ENCODE assay signal across 8 mouse cellular contexts in the genomic region with DNA sequence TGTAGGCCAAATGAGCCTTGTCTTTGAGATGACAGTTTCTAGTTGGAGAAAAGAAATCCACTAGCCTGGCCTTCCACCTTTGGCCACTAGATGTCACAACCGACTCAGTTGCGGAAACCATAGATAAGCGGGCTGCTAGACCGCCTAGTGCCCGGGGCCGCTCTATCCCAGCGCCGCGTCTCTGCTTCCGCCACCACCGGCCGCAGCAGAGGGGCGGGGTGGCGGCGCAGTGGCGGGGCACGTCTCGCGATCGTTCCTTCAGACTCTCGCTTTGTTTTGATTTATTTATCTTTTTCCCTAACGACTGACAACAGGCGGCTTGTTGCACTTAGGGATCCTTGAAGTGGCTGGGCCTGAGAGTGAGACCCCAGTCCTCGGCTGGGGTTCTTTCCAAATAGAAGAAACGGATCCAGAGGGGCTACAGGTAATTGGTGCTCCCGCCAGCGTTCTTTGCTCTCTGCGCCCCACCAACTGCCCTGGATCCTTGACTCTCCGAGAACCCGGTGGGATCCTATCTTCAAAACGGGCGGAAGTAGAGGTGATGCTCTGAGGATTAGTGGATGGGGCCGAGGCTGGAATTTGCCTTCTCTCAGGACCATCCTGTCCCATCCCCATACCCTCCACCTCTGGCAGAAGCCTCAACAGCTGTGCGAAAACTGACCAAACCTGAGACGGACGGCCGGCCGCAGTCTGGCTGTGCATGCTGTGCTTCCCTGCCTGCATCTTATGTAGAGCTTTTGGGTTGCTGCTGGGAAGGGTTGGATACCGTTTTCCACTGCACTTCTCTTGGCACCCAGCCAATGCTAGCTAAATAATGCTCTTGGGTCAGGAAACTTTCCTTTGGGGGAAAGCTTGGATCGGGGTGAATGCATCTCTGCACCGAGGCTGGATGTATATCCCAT. TPM values are rescaled to one million over a fixed set of nuclear protein-coding genes. Genes with fewer than 3 reads are reported as not detected.
DNase-seq lines count a peak whose midpoint lies in the region; ATAC-seq and TF ChIP-seq lines count a peak whose summit lies in the region.

No protein-coding gene starts in this region.

- H3K4me3 ChIP-seq in E14TG2a.4 (replicated peaks; ENCODE audit: low read length): peak overlapping the region; percentile 97
- H3K4me3 ChIP-seq in forebrain, embryonic 12.5 days (replicated peaks): peak overlapping the region; percentile 76
- H3K4me3 ChIP-seq in heart, postnatal 0 days (ENCODE audit: low read depth, low read length): peak overlapping the region; percentile 85
- H3K4me3 ChIP-seq in liver, embryonic 16.5 days (ENCODE audit: low read depth, low read length): peak overlapping the region; percentile 83
- H3K4me3 ChIP-seq in neural tube, embryonic 13.5 days: peak overlapping the region; percentile 79
- peak overlapping the region; percentile 96 for H3K4me3 ChIP-seq in testis, adult 2 months (ENCODE audit: control insufficient read depth, low read depth, low read length)

- DNase-seq in c-Kit-positive CD71-positive TER-119-positive erythroid progenitor cells, embryonic 14.5 days (ENCODE audit: low spot score): peak; percentile 97
- peak; percentile 97 for DNase-seq in heart, postnatal 0 days (ENCODE audit: low spot score)
- peak; percentile 96 to 98 for DNase-seq in kidney, postnatal 4 days

- H3K27me3 ChIP-seq in E14TG2a.4 (ENCODE audit: insufficient read depth, low read length): no peaks in the 10 kb centered on the region
- no peaks in the 10 kb centered on the region for H3K27me3 ChIP-seq in forebrain, embryonic 12.5 days
- H3K27me3 ChIP-seq in heart, postnatal 0 days (ENCODE audit: control insufficient read depth, insufficient read depth, low read length): no peaks in the 10 kb centered on the region
- no peaks in the 10 kb centered on the region for H3K27me3 ChIP-seq in liver, embryonic 16.5 days (ENCODE audit: control insufficient read depth, insufficient read depth, low read depth, low read length)
- H3K27me3 ChIP-seq in neural tube, embryonic 13.5 days: no peaks in the 10 kb centered on the region
- no peaks in the 10 kb centered on the region for H3K27me3 ChIP-seq in testis, adult 2 months (ENCODE audit: control insufficient read depth, insufficient read depth, low read length)

- H3K9ac ChIP-seq in forebrain, embryonic 12.5 days: peak overlapping the region; percentile 75
- H3K9ac ChIP-seq in heart, postnatal 0 days (replicated peaks; ENCODE audit: low read depth, low read length): peak overlapping the region; percentile 85
- H3K9ac ChIP-seq in liver, embryonic 16.5 days (ENCODE audit: low read depth, low read length): peak overlapping the region; percentile 72
- peak overlapping the region; percentile 87 for H3K9ac ChIP-seq in neural tube, embryonic 13.5 days

- peaks cover 26% of the 10 kb centered on the region for H3K36me3 ChIP-seq in E14TG2a.4 (ENCODE audit: insufficient read depth, low read length)
- H3K36me3 ChIP-seq in forebrain, embryonic 12.5 days (replicated peaks): peaks cover 11% of the 10 kb centered on the region
- peaks cover 11% of the 10 kb centered on the region; the same call in 1 of the 2 replicates for H3K36me3 ChIP-seq in heart, postnatal 0 days (replicated peaks; ENCODE audit: control insufficient read depth, insufficient read depth, low read length)
- H3K36me3 ChIP-seq in liver, embryonic 16.5 days (ENCODE audit: control insufficient read depth, insufficient read depth): no peaks in the 10 kb centered on the region
- H3K36me3 ChIP-seq in neural tube, embryonic 13.5 days: peaks cover 19% of the 10 kb centered on the region
- H3K36me3 ChIP-seq in testis, adult 2 months (ENCODE audit: control insufficient read depth, insufficient read depth, low read length): 0 out of 2 replicates have a peak, but pooled peaks cover 2% of the 10 kb centered on the region

- WGBS in forebrain, embryonic 12.5 days: 1% methylated on average over 41 of the region's 41 CpGs
- 1% methylated on average over 41 of the region's 41 CpGs for WGBS in heart, postnatal 0 days
- WGBS in liver, embryonic 16.5 days (ENCODE audit: insufficient replicate concordance): under 1% methylated on average over 41 of the region's 41 CpGs
- WGBS in neural tube, embryonic 13.5 days: under 1% methylated on average over 41 of the region's 41 CpGs

- peak; percentile 99 for ATAC-seq in forebrain, embryonic 12.5 days (ENCODE audit: low FRiP score)
- peak; percentile 100 for ATAC-seq in heart, postnatal 0 days (ENCODE audit: insufficient read depth, low read depth)
- ATAC-seq in liver, embryonic 16.5 days (ENCODE audit: low read depth): peak; percentile 100
- ATAC-seq in neural tube, embryonic 13.5 days (ENCODE audit: low read depth): peak; percentile 99

- H3K4me2 ChIP-seq in forebrain, embryonic 12.5 days: peak overlapping the region; percentile 91
- H3K4me2 ChIP-seq in heart, postnatal 0 days (ENCODE audit: low read depth, low read length): peak overlapping the region; percentile 95
- H3K4me2 ChIP-seq in liver, embryonic 16.5 days (ENCODE audit: low read depth, low read length): peak overlapping the region; percentile 99
- H3K4me2 ChIP-seq in neural tube, embryonic 13.5 days: peak overlapping the region; percentile 90

- H3K27ac ChIP-seq in forebrain, embryonic 12.5 days: peak overlapping the region; percentile 84
- H3K27ac ChIP-seq in heart, postnatal 0 days (ENCODE audit: low read depth): peak overlapping the region; percentile 87
- H3K27ac ChIP-seq in liver, embryonic 16.5 days (ENCODE audit: low read length): peak overlapping the region; percentile 78
- H3K27ac ChIP-seq in neural tube, embryonic 13.5 days (replicated peaks): peak overlapping the region; percentile 90
- H3K27ac ChIP-seq in testis, adult 2 months (ENCODE audit: control insufficient read depth, insufficient read depth, low read depth, low read length): peak overlapping the region; percentile 94

- TF ChIP-seq EP300 in heart, postnatal 0 days (IDR thresholded peaks at IDR 0.05; ENCODE audit: low read depth): peak; percentile 84

- H3K4me1 ChIP-seq in E14TG2a.4 (replicated peaks; ENCODE audit: low read depth, low read length): peaks cover 25% of the 10 kb centered on the region
- peaks cover 8% of the 10 kb centered on the region for H3K4me1 ChIP-seq in forebrain, embryonic 12.5 days
- H3K4me1 ChIP-seq in heart, postnatal 0 days (ENCODE audit: control insufficient read depth, insufficient read depth): peaks cover 7% of the 10 kb centered on the region
- H3K4me1 ChIP-seq in liver, embryonic 16.5 days (ENCODE audit: control insufficient read depth, low read depth, low read length): peaks cover 13% of the 10 kb centered on the region
- peaks cover 23% of the 10 kb centered on the region for H3K4me1 ChIP-seq in neural tube, embryonic 13.5 days (replicated peaks)
- peaks cover 4% of the 10 kb centered on the region for H3K4me1 ChIP-seq in testis, adult 2 months (ENCODE audit: control insufficient read depth, insufficient read depth, low read length)

- TF ChIP-seq CTCF in E14TG2a.4 (conservative IDR thresholded peaks at IDR 0.05; ENCODE audit: low read length): peak; percentile 92
- peak; percentile 91 for TF ChIP-seq CTCF in heart, postnatal 0 days (IDR thresholded peaks at IDR 0.05; ENCODE audit: low read depth)
- peak; percentile 80; the same call in 1 of the 2 replicates for TF ChIP-seq CTCF in testis, adult 2 months (IDR thresholded peaks at IDR 0.05; ENCODE audit: control insufficient read depth, insufficient read depth, insufficient replicate concordance, low read depth, low read length)

- no peaks in the 10 kb centered on the region for H3K9me3 ChIP-seq in E14TG2a.4 (ENCODE audit: low read length)
- H3K9me3 ChIP-seq in forebrain, embryonic 12.5 days: no peaks in the 10 kb centered on the region
- H3K9me3 ChIP-seq in heart, postnatal 0 days (replicated peaks; ENCODE audit: control insufficient read depth, low read length): no peaks in the 10 kb centered on the region
- H3K9me3 ChIP-seq in liver, embryonic 16.5 days (replicated peaks; ENCODE audit: control insufficient read depth, low read length): no peaks in the 10 kb centered on the region
- H3K9me3 ChIP-seq in neural tube, embryonic 13.5 days: no peaks in the 10 kb centered on the region

- peak; percentile 89 for TF ChIP-seq POLR2A in testis, adult 2 months (IDR thresholded peaks at IDR 0.05; ENCODE audit: control insufficient read depth, low read depth, low read length)

RNA-seq across cellular contexts. Expression of a gene that starts 5.3 kb away (rescaled TPM):
- 124 and 130 TPM in 2 replicates for polyA plus RNA-seq in forebrain, embryonic 12.5 days (2016; fragmentation: Nextera tagmentation; extraction: Ambion mirVana)
- total RNA-seq in heart, postnatal 0 days (2014; rRNA removed; ENCODE audit: low replicate concordance): 10.0 and 41.0 TPM in 2 replicates
- polyA plus RNA-seq in heart, postnatal 0 days (2015; fragmentation: Nextera tagmentation; extraction: Ambion mirVana): 49.5 and 60.6 TPM in 2 replicates
- 20.6 and 21.0 TPM in 2 replicates for polyA plus RNA-seq in liver, embryonic 16.5 days (2015; fragmentation: Nextera tagmentation; extraction: Ambion mirVana)
- polyA plus RNA-seq in neural tube, embryonic 13.5 days (2015; fragmentation: Nextera tagmentation; extraction: Ambion mirVana): 172 and 174 TPM in 2 replicates
- 199 and 203 TPM in 2 replicates for polyA plus RNA-seq in testis, adult 2 months (2012; rRNA removed)

RNA-seq across cellular contexts. Expression of a gene that starts 5.4 kb away (rescaled TPM):
- polyA plus RNA-seq in forebrain, embryonic 12.5 days (2016; fragmentation: Nextera tagmentation; extraction: Ambion mirVana): 167 and 170 TPM in 2 replicates
- 71.6 and 80.1 TPM in 2 replicates for total RNA-seq in heart, postnatal 0 days (2014; rRNA removed; ENCODE audit: low replicate concordance)
- 69.5 and 78.3 TPM in 2 replicates for polyA plus RNA-seq in heart, postnatal 0 days (2015; fragmentation: Nextera tagmentation; extraction: Ambion mirVana)
- 92.8 and 95.6 TPM in 2 replicates for polyA plus RNA-seq in liver, embryonic 16.5 days (2015; fragmentation: Nextera tagmentation; extraction: Ambion mirVana)
- 147 and 168 TPM in 2 replicates for polyA plus RNA-seq in neural tube, embryonic 13.5 days (2015; fragmentation: Nextera tagmentation; extraction: Ambion mirVana)
- polyA plus RNA-seq in testis, adult 2 months (2012; rRNA removed): 22.0 and 28.5 TPM in 2 replicates

RNA-seq across cellular contexts. Expression of a gene that starts 26.1 kb away (rescaled TPM):
- 3.6 and 4.4 TPM in 2 replicates for polyA plus RNA-seq in forebrain, embryonic 12.5 days (2016; fragmentation: Nextera tagmentation; extraction: Ambion mirVana)
- 2.4 and 5.2 TPM in 2 replicates for total RNA-seq in heart, postnatal 0 days (2014; rRNA removed; ENCODE audit: low replicate concordance)
- polyA plus RNA-seq in heart, postnatal 0 days (2015; fragmentation: Nextera tagmentation; extraction: Ambion mirVana): 3.2 and 3.4 TPM in 2 replicates
- 3.9 and 6.1 TPM in 2 replicates for polyA plus RNA-seq in liver, embryonic 16.5 days (2015; fragmentation: Nextera tagmentation; extraction: Ambion mirVana)
- 13.8 and 14.1 TPM in 2 replicates for polyA plus RNA-seq in neural tube, embryonic 13.5 days (2015; fragmentation: Nextera tagmentation; extraction: Ambion mirVana)
- 3.0 and 3.1 TPM in 2 replicates for polyA plus RNA-seq in testis, adult 2 months (2012; rRNA removed)

RNA-seq across cellular contexts. Expression of a gene that starts 29.9 kb away (rescaled TPM):
- 0.31 and 0.82 TPM in 2 replicates for polyA plus RNA-seq in forebrain, embryonic 12.5 days (2016; fragmentation: Nextera tagmentation; extraction: Ambion mirVana)
- total RNA-seq in heart, postnatal 0 days (2014; rRNA removed; ENCODE audit: low replicate concordance): 0.31 TPM in 1 of 2 replicates, not detected in the other
- 0.72 TPM in 1 of 2 replicates, not detected in the other for polyA plus RNA-seq in heart, postnatal 0 days (2015; fragmentation: Nextera tagmentation; extraction: Ambion mirVana)
- 166 and 200 TPM in 2 replicates for polyA plus RNA-seq in liver, embryonic 16.5 days (2015; fragmentation: Nextera tagmentation; extraction: Ambion mirVana)
- polyA plus RNA-seq in neural tube, embryonic 13.5 days (2015; fragmentation: Nextera tagmentation; extraction: Ambion mirVana): not detected in 2 replicates
- 0.32 and 0.99 TPM in 2 replicates for polyA plus RNA-seq in testis, adult 2 months (2012; rRNA removed)

RNA-seq across cellular contexts. Expression of a gene that starts 38.0 kb away (rescaled TPM):
- polyA plus RNA-seq in forebrain, embryonic 12.5 days (2016; fragmentation: Nextera tagmentation; extraction: Ambion mirVana): 57.5 and 67.3 TPM in 2 replicates
- total RNA-seq in heart, postnatal 0 days (2014; rRNA removed; ENCODE audit: low replicate concordance): 96.0 and 138 TPM in 2 replicates
- 25.8 and 28.0 TPM in 2 replicates for polyA plus RNA-seq in heart, postnatal 0 days (2015; fragmentation: Nextera tagmentation; extraction: Ambion mirVana)
- polyA plus RNA-seq in liver, embryonic 16.5 days (2015; fragmentation: Nextera tagmentation; extraction: Ambion mirVana): 2.2 and 2.3 TPM in 2 replicates
- 42.5 and 43.7 TPM in 2 replicates for polyA plus RNA-seq in neural tube, embryonic 13.5 days (2015; fragmentation: Nextera tagmentation; extraction: Ambion mirVana)
- 3.8 and 4.8 TPM in 2 replicates for polyA plus RNA-seq in testis, adult 2 months (2012; rRNA removed)

Comparison
In these comparisons a context has a peak if more than half of its experiments do, and no peak if none do; other contexts are left out.
1. Peak in every context shown above with its lines: DNase-seq, ATAC-seq, H3K4me3 ChIP-seq and H3K27ac ChIP-seq.